Mouse (Mus musculus) midbrain, embryonic 13.5 days (tissue): ENCODE results near the gene Krtap29-1. TPM values are rescaled to one million over a fixed set of nuclear protein-coding genes. Genes with fewer than 3 reads are reported as not detected.

Source experiments
- polyA plus RNA-seq: library from polyadenylated mRNA; unstranded; fragments of >200 nt; fragmentation: Nextera tagmentation; extraction: Ambion mirVana; gene quantifications from 2 replicates; pipeline ENCODE4 v1.2.1, GENCODE M21; 2015

Gene Krtap29-1
- polyA plus RNA-seq, 1 experiment from 2014 or later = not detected

Other genes with a start within 250 kb of the Krtap29-1 start
- not detected in 2 replicates for gene Gm14180, start 244.8 kb downstream of the Krtap29-1 start, polyA plus RNA-seq
- not detected in 2 replicates for gene Gm11595, start 206.1 kb downstream of the Krtap29-1 start, polyA plus RNA-seq
- not detected in 2 replicates for gene Krtap4-8, start 198.3 kb downstream of the Krtap29-1 start, polyA plus RNA-seq
- not detected in 2 replicates for gene Krtap4-9, start 193.9 kb downstream of the Krtap29-1 start, polyA plus RNA-seq
- not detected in 2 replicates for gene Gm11596, start 185.6 kb downstream of the Krtap29-1 start, polyA plus RNA-seq
- gene Gm11569, start 180.1 kb downstream of the Krtap29-1 start, polyA plus RNA-seq = not detected in 2 replicates
- not detected in 2 replicates for gene Gm11554, start 174.6 kb downstream of the Krtap29-1 start, polyA plus RNA-seq
- not detected in 2 replicates for gene Krtap4-13, start 169.2 kb downstream of the Krtap29-1 start, polyA plus RNA-seq
- gene Gm11564, start 163.4 kb downstream of the Krtap29-1 start, polyA plus RNA-seq = not detected in 2 replicates
- gene 2300003K06Rik, start 141.0 kb downstream of the Krtap29-1 start, polyA plus RNA-seq = not detected in 2 replicates
- gene Krtap4-16, start 127.4 kb downstream of the Krtap29-1 start, polyA plus RNA-seq = not detected in 2 replicates
- gene Gm11568, start 121.1 kb downstream of the Krtap29-1 start, polyA plus RNA-seq = not detected in 2 replicates
- not detected in 2 replicates for gene Gm11559, start 114.6 kb downstream of the Krtap29-1 start, polyA plus RNA-seq
- not detected in 2 replicates for gene Krtap9-1, start 105.7 kb downstream of the Krtap29-1 start, polyA plus RNA-seq
- not detected in 2 replicates for gene Gm11567, start 99.9 kb downstream of the Krtap29-1 start, polyA plus RNA-seq
- gene Krtap31-1, start 71.1 kb downstream of the Krtap29-1 start, polyA plus RNA-seq = not detected in 2 replicates
- not detected in 2 replicates for gene Gm11565, start 64.3 kb downstream of the Krtap29-1 start, polyA plus RNA-seq
- not detected in 2 replicates for gene Krtap31-2, start 42.8 kb downstream of the Krtap29-1 start, polyA plus RNA-seq
- not detected in 2 replicates for gene Krtap9-5, start 30.6 kb downstream of the Krtap29-1 start, polyA plus RNA-seq
- not detected in 2 replicates for gene Krtap16-1, start 7.5 kb upstream of the Krtap29-1 start, polyA plus RNA-seq
- 0.28 and 0.37 TPM in 2 replicates for gene Krtap17-1, start 14.9 kb upstream of the Krtap29-1 start, polyA plus RNA-seq
- gene Krt33a, start 37.2 kb upstream of the Krtap29-1 start, polyA plus RNA-seq = not detected in 2 replicates
- gene Krt33b, start 50.8 kb upstream of the Krtap29-1 start, polyA plus RNA-seq = not detected in 2 replicates
- not detected in 2 replicates for gene Krt34, start 62.5 kb upstream of the Krtap29-1 start, polyA plus RNA-seq
- gene Krt31, start 71.5 kb upstream of the Krtap29-1 start, polyA plus RNA-seq = not detected in 2 replicates
- not detected in 2 replicates for gene Krt32, start 109.2 kb upstream of the Krtap29-1 start, polyA plus RNA-seq
- not detected in 2 replicates for gene Krt35, start 117.2 kb upstream of the Krtap29-1 start, polyA plus RNA-seq
- not detected in 2 replicates for gene Krt36, start 126.6 kb upstream of the Krtap29-1 start, polyA plus RNA-seq
- 0.22 TPM in 1 of 2 replicates, not detected in the other for gene Krt13, start 142.5 kb upstream of the Krtap29-1 start, polyA plus RNA-seq
- 0.41 and 0.98 TPM in 2 replicates for gene Krt15, start 156.9 kb upstream of the Krtap29-1 start, polyA plus RNA-seq
- gene Krt19, start 169.6 kb upstream of the Krtap29-1 start, polyA plus RNA-seq = 0.86 and 1.4 TPM in 2 replicates
- gene Krt9, start 214.2 kb upstream of the Krtap29-1 start, polyA plus RNA-seq = not detected in 2 replicates
- 0.15 and 0.22 TPM in 2 replicates for gene Krt14, start 228.5 kb upstream of the Krtap29-1 start, polyA plus RNA-seq